Mouse (Mus musculus) bone marrow macrophage, adult 2 months (primary cell): ENCODE data around the gene Kmt2e. TPM values are rescaled to one million over a fixed set of nuclear protein-coding genes. Genes with fewer than 3 reads are reported as not detected.

ENCODE experiments used
- H3K27ac ChIP-seq: 2 replicates; pipeline ENCODE4 v1.5.1; 2012; ENCODE audit warnings: low read depth, low read length; ENCODE audit not compliant: insufficient read depth
- H3K4me1 ChIP-seq: 2 replicates; pipeline ENCODE4 v1.6.1; 2012; ENCODE audit warnings: low read length; ENCODE audit not compliant: control insufficient read depth, insufficient read depth
- H3K4me3 ChIP-seq: 2 replicates; pipeline ENCODE4 v1.5.1; 2012; ENCODE audit warnings: mild to moderate bottlenecking, low read length, moderate library complexity; ENCODE audit not compliant: insufficient read depth
- CTCF ChIP-seq: IDR thresholded peaks from 2 replicates; pipeline ENCODE4 v1.5.1; 2012; ENCODE audit warnings: low read depth, mild to moderate bottlenecking, low read length, moderate library complexity
- POLR2A ChIP-seq: IDR thresholded peaks from 2 replicates; pipeline ENCODE4 v1.6.1; 2012; ENCODE audit warnings: mild to moderate bottlenecking, low read depth, low read length, borderline replicate concordance
- polyA plus RNA-seq: library from polyadenylated mRNA; stranded (reverse); fragments of >200 nt; gene quantifications from 2 replicates; pipeline ENCODE4 v1.2.4, GENCODE M21; 2012; ENCODE audit not compliant: missing spikeins, insufficient read depth, insufficient read length

Gene Kmt2e
- polyA plus RNA-seq, 1 experiment: 70.5 TPM

GRCm38 (mm10) chr5:23416286-23416643, 18.0 kb upstream of the Kmt2e start:
- H3K4me1 ChIP-seq: peaks cover 67% of the 10 kb centered on the region
- no peak overlapping the region for H3K4me3 ChIP-seq
- TF ChIP-seq POLR2A (no peak), CTCF (no peak)
- H3K27ac ChIP-seq: no peak overlapping the region

- no peak for TF ChIP-seq CTCF
- TF ChIP-seq POLR2A: no peak
- H3K4me3 ChIP-seq: peak overlapping the region; percentile 68
- peaks cover 53% of the 10 kb centered on the region for H3K4me1 ChIP-seq
- peak overlapping the region; percentile 93 for H3K27ac ChIP-seq
Measured at GRCm38 (mm10) chr5:23417716-23418115, 16.5 kb upstream of the Kmt2e start.

- TF ChIP-seq POLR2A (peak; percentile 63; the same call in 1 of the 2 replicates), CTCF (no peak)
- peaks cover 50% of the 10 kb centered on the region for H3K4me1 ChIP-seq
- H3K27ac ChIP-seq: peak overlapping the region; percentile 93
- H3K4me3 ChIP-seq: peak overlapping the region; percentile 68
Measured at GRCm38 (mm10) chr5:23418147-23418781, 16.0 kb upstream of the Kmt2e start.

GRCm38 (mm10) chr5:23418797-23419595, 15.2 kb upstream of the Kmt2e start:
- peak overlapping the region; percentile 93 for H3K27ac ChIP-seq
- TF ChIP-seq POLR2A (no peak), CTCF (no peak)
- peaks cover 45% of the 10 kb centered on the region for H3K4me1 ChIP-seq
- peak overlapping the region; percentile 68 for H3K4me3 ChIP-seq

- Histone ChIP-seq H3K27ac (no peak overlapping the region), H3K4me3 (no peak overlapping the region), H3K4me1 (peaks cover 44% of the 10 kb centered on the region)
- TF ChIP-seq POLR2A (no peak), CTCF (no peak)
Measured at GRCm38 (mm10) chr5:23419616-23420170, 14.5 kb upstream of the Kmt2e start.

GRCm38 (mm10) chr5:23420410-23420809, 13.8 kb upstream of the Kmt2e start:
- no peak overlapping the region for H3K27ac ChIP-seq
- TF ChIP-seq CTCF: no peak
- TF ChIP-seq POLR2A: no peak
- H3K4me1 ChIP-seq: peaks cover 39% of the 10 kb centered on the region
- no peak overlapping the region for H3K4me3 ChIP-seq

- Histone ChIP-seq H3K4me3 (no peak overlapping the region), H3K4me1 (peaks cover 32% of the 10 kb centered on the region), H3K27ac (no peak overlapping the region)
- TF ChIP-seq POLR2A (no peak), CTCF (no peak)
Measured at GRCm38 (mm10) chr5:23421440-23421839, 12.8 kb upstream of the Kmt2e start.

GRCm38 (mm10) chr5:23423036-23423435, 11.2 kb upstream of the Kmt2e start:
- Histone ChIP-seq H3K27ac (no peak overlapping the region), H3K4me1 (peaks cover 28% of the 10 kb centered on the region), H3K4me3 (no peak overlapping the region)
- TF ChIP-seq POLR2A (no peak), CTCF (no peak)

GRCm38 (mm10) chr5:23427501-23427900, 6.7 kb upstream of the Kmt2e start:
- H3K27ac ChIP-seq: no peak overlapping the region
- no peak overlapping the region for H3K4me3 ChIP-seq
- TF ChIP-seq CTCF (no peak), POLR2A (no peak)
- H3K4me1 ChIP-seq: peaks cover 23% of the 10 kb centered on the region
